Mouse (Mus musculus): ENCODE measurements at regions not wholly inside any gene's neighbourhood (a gene's known extent, or its start where the extent isn't known, plus 50 kb on each side); places are given as distances from the start of the nearest gene placed in this dataset.
"Not testable (repeated sequence)": the region's sequence is repeated elsewhere in the genome, so short reads cannot be mapped to it uniquely, and the experiment has no call there.

GRCm38 (mm10) chrX:15322207-15322839, 1111.4 kb downstream of the H2al1n start:
- H3K4me2 ChIP-seq: peak overlapping the region; percentile 22
- no peaks in the 10 kb centered on the region for H3K9me3 ChIP-seq
- no peak overlapping the region for H3K27ac ChIP-seq
- H3K27me3 ChIP-seq: no peaks in the 10 kb centered on the region
- H3K4me1 ChIP-seq: no peaks in the 10 kb centered on the region
- H3K9ac ChIP-seq: no peak overlapping the region
- peak; percentile 74; the same call in 1 of the 2 replicates for ATAC-seq (ENCODE audit: low FRiP score)
- no peaks in the 10 kb centered on the region for H3K36me3 ChIP-seq (replicated peaks)
- WGBS: 11% methylated on average over 7 of the region's 7 CpGs
- no peak overlapping the region; the same call in 1 of the 2 replicates for H3K4me3 ChIP-seq (replicated peaks)

DNA sequence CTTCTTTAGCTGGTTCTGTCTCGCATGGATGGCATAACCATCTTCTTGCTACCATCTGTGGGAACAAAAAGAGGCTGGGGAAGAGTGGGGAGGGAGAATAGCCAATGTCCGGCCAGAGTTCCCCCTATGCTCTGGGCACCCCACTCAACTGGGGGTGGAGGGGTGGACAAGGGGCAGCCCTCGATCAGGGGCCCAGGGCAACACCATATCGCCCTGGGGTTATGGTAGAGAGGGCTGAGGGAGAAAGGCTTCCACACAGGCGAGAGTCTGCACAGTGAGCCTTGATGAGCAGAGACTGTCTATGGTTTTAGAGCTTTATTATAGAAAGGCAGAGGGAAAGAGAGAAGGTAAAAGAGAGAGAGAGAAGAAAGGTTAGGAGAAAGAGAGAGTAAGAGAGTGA, 1112.0 kb downstream of the H2al1n start:
- H3K36me3 ChIP-seq (replicated peaks): no peaks in the 10 kb centered on the region
- H3K27me3 ChIP-seq: no peaks in the 10 kb centered on the region
- H3K4me2 ChIP-seq: no peak overlapping the region
- H3K27ac ChIP-seq: no peak overlapping the region
- ATAC-seq (ENCODE audit: low FRiP score): no peak
- H3K4me1 ChIP-seq: no peaks in the 10 kb centered on the region
- H3K9me3 ChIP-seq: no peaks in the 10 kb centered on the region
- 57% methylated on average over 5 of the region's 5 CpGs for WGBS
- H3K4me3 ChIP-seq (replicated peaks): no peak overlapping the region
- H3K9ac ChIP-seq: no peak overlapping the region

GRCm38 (mm10) chrX:15365135-15365534, 1154.2 kb downstream of the H2al1n start:
- H3K4me2 ChIP-seq; H3K27ac ChIP-seq; H3K27me3 ChIP-seq; H3K9me3 ChIP-seq; H3K9ac ChIP-seq; H3K4me3 ChIP-seq (replicated peaks); H3K4me1 ChIP-seq; H3K36me3 ChIP-seq (replicated peaks): not testable (repeated sequence)
- whole genome bisulfite sequencing: 89% methylated on average over 6 of the region's 6 CpGs
- ATAC-seq (ENCODE audit: low FRiP score): 0 out of 2 replicates have a peak, but pooled peaks have one; percentile 39
